Mouse (Mus musculus) ES-E14 (cell line): ENCODE data around the gene Hoxb5.

ENCODE experiments used
- CHD2 ChIP-seq: IDR thresholded peaks from 2 replicates; pipeline ENCODE4 v1.6.1; 2014; ENCODE audit warnings: mild to moderate bottlenecking, low read depth, low read length, inconsistent platforms
- HCFC1 ChIP-seq: IDR thresholded peaks from 2 replicates; pipeline ENCODE4 v1.6.1; 2012; ENCODE audit warnings: low read length, inconsistent platforms, borderline replicate concordance; ENCODE audit not compliant: insufficient read depth
- MAFK ChIP-seq: IDR thresholded peaks from 2 replicates; pipeline ENCODE4 v1.6.1; 2014; ENCODE audit warnings: mild to moderate bottlenecking, low read depth, low read length, inconsistent platforms; ENCODE audit not compliant: insufficient read depth
- ZC3H11A ChIP-seq: IDR thresholded peaks from 2 replicates; pipeline ENCODE4 v1.6.1; 2012; ENCODE audit warnings: low read depth, mild to moderate bottlenecking, inconsistent platforms, low read length, borderline replicate concordance
- ZNF384 ChIP-seq: IDR thresholded peaks from 2 replicates; pipeline ENCODE4 v1.6.1; 2012; ENCODE audit warnings: low read depth, low read length, inconsistent platforms

DNA sequence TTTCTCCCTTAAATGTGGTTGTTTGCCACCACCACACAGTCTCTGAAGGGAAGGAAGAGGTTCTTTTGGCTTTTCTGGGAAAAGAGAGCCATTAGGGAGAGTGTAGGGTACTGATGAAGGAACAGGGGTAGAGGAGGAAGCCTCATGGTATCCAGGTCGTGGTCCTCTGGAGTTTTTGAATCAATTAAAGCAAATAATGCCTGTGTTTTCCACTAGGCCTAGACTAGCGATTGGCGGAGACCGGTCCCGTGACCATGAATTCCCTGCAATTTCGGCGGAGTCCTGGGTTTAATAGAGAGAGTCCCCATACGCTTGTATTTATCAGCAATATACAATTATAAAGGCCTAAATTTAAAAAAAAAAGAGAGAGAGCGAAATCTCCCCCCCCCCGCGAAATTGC is 48.2 kb downstream of the Hoxb5 start:
- TF ChIP-seq MAFK (no peak), ZNF384 (no peak), HCFC1 (no peak), ZC3H11A (no peak), CHD2 (no peak)
